Mouse (Mus musculus) natural killer cell, adult 2 months (primary cell): ENCODE measurements at regions not wholly inside any gene's neighbourhood (a gene's known extent, or its start where the extent isn't known, plus 50 kb on each side); places are given as distances from the start of the nearest gene placed in this dataset.

Experiments used
- DNase-seq, 2 experiments: peaks; one replicate each; pipeline ENCODE4 v3.0.0; 2022; ENCODE audit warnings: low spot score in 2 of 2

- DNase-seq, result no peak
Observed at GRCm38 (mm10) chr3:130978986-130979642, 131.2 kb upstream of the Lef1 start.

GRCm38 (mm10) chr3:130977921-130978700 lies 132.2 kb upstream of the Lef1 start:
- DNase-seq, result no peak

GRCm38 (mm10) chr3:130976206-130976605 lies 134.1 kb upstream of the Lef1 start:
- DNase-seq, result no peak

DNA sequence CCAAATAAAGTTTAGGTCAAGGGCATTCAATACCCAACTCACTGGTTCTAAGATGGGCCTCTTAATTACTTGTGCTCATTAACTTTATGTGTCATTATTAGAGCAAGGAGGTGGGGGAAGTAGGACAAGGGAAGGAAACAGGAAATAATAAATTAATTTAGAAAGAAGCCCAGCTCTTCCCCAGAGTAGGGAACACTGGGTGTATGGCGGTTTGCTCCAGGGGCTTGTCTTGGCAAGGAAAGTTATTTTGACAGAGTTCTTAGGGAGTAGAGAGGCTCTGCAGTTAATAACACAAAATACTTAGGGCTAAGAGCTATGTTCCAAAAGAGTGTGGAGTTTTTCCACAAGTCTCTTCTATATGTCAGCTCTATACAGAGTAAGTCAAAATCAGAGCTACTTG lies 135.0 kb upstream of the Lef1 start:
- no peak for DNase-seq

DNA sequence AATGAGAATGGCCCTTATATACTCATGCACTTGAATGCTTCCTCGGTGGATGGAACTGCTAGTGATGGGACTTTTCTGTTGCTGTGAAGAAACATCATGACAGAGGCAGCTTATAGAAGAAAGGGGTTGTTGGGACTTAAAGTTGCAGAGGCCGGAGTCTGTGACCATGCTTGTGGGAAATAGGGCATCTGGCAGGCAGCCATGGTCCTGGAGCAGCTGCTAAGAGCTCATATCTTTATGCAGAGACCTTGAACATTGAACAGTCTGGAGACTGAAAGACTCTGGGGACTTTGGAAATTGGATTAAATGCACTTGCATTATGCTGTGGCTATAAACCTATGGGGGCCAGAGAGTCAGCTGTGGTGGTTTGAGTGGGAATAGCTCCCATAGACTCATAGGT lies 138.1 kb upstream of the Lef1 start:
- DNase-seq, result no peak

GRCm38 (mm10) chr3:130965275-130965674 lies 145.0 kb upstream of the Lef1 start:
- no peak for DNase-seq

DNA sequence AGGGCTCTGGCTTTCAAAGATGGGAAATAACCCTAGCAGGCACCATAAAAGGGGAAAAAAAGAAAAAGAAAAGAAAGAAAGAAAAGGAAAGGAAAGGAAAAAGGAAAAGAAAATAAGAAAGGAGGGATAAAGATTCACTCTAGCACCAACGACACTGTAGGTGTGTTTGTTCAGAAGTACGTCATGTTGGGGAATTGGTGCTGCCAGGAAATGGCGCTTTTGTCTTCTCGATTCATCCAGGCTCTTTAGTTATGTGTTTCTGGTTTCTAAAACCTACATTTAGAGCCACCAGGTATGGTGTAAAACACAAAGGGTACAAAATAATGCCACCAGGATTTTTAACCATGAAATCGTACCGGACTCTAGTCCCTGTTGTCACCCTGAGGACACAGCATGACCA lies 146.2 kb upstream of the Lef1 start:
- no peak for DNase-seq

DNA sequence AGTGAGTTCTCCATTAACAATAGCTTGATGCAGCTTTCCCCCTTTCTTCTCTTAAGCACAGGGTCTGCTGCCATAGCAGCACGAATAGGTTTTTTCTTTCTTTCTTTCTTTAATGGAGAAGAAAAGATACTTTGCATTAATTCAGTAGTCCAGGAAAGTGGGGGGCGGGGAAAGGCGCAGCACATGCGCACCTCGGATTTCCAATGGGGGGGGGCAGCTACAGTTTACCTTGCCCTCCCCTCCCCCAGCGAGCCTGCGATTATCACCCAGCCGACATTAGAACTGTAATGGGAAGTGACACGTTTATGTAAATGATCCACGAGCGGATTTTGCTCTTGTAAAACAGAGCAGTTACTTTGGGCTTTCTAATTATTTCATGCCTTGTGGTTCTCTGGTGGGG lies 146.6 kb upstream of the Lef1 start:
- no peak for DNase-seq

DNA sequence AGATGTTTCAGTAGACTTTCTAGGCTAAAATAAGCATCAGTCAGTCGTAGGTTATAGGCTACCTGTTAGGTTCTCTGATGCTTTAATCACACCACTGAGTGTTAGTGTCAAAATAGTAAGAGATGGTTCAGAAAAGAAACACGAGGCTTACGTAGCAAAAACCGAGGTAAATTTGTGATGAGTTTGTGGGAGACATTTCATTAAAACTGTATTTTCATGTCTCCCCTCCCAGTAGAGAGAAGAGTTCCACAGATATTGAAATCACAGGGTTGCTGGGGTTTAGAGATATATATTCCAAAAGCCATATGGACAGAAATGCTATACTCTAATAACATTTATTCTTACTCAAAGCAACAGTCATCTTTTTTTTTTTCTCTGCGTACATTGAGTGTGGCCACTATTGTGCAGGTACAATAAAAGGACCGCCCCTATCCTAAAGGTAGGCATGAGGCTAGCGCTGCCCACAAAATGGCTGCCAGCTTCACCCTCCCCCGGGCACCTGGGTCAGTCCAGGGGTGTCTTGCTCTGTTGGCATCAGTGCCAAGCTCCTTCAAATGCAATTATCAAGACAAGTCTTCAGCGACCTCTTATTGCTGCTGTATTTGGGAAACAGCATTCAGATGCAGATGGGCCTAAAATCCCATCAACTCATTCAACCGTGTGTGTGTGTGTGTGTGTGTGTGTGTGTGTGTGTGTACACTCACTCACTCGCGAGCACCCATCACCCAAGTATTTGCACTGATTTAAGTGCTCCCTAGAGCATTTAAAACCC lies 147.4 kb upstream of the Lef1 start:
- no peak for DNase-seq

- DNase-seq, result no peak
Observed at GRCm38 (mm10) chr3:130962151-130962633, 148.1 kb upstream of the Lef1 start.

- DNase-seq, result no peak
Observed at GRCm38 (mm10) chr3:130961704-130962103, 148.6 kb upstream of the Lef1 start.

DNA sequence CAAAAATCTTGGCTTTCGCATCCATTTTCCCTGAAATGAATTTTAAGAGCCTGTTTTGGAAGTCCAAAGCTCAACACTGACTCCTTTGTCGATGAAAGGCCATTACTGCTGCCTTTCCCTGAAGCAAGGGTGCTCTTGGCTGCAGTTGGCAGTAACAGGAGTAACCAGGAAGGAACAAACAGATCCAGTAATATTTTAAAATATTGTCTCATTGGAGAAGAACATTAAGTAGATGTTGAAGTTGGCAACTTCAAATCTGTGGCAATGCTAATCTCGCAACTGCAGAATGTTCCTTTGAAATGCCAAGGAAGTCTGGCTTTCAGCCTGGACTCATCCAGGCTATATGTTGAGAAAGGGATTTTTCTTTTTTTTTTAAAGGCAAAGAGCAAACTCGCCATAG lies 154.3 kb upstream of the Lef1 start:
- no peak for DNase-seq

- no peak for DNase-seq
Observed at GRCm38 (mm10) chr3:130951381-130951780, 158.9 kb upstream of the Lef1 start.

- DNase-seq, result no peak
Observed at GRCm38 (mm10) chr3:130950872-130951271, 159.4 kb upstream of the Lef1 start.

DNA sequence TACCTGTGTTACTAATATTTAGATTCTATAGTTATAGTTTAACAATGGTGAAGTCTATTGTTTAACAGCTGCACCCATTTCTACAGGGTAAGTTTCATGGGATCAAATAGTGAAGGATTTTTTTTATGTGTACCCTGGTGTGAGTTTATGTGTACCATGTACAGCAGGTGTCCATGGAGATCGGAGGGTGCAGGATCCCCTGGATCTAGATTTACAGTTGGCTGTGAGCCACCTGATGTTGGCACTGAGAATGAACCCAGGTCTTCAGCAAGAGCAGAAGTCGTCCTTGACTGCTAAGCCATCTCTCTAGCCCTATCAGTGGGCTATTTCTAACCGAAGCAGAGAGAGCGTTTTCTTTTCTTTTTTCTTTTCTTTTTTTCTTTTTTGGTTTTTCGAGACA lies 162.4 kb upstream of the Lef1 start:
- no peak for DNase-seq

- peak; percentile 50 to 58 for DNase-seq
Observed at GRCm38 (mm10) chr3:130947277-130947606, 163.0 kb upstream of the Lef1 start.

DNA sequence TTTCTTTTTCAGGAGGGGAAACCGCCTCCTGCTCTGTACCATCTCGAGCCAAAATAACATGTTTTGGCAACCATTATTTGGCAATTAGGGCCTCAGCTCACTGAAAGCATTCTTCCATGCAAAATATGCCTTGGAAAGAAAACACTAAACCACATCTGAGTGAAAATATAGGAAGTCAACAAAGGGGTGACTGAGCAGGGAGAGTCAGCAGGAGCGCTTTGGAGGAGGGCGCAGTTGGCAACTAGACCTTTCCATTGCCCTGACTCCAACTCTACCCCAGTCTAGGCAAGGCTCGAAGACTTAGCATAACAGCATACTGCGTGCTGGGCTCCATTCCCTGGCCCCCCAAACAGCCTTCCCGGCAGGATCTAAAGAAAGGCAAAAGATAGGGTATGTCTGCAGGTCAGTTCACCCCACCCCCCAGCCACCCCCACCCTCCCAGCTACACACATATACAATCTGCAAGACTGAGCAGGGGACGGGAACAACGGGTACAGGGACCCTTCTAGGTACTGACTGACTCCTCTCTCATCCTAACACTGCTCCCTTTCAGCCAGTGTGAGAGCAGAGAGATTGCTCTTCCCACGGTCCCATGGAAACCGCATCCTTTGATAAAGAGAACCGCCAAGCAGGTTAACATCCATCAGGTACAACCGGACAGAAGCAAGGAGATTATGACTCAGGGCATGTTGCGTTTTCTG lies 163.5 kb upstream of the Lef1 start:
- DNase-seq, result no peak

GRCm38 (mm10) chr3:130945861-130946449 lies 164.3 kb upstream of the Lef1 start:
- DNase-seq, result peak in 1 of 2 experiments; percentile 2

GRCm38 (mm10) chr3:130945396-130945795 lies 164.9 kb upstream of the Lef1 start:
- no peak for DNase-seq

DNA sequence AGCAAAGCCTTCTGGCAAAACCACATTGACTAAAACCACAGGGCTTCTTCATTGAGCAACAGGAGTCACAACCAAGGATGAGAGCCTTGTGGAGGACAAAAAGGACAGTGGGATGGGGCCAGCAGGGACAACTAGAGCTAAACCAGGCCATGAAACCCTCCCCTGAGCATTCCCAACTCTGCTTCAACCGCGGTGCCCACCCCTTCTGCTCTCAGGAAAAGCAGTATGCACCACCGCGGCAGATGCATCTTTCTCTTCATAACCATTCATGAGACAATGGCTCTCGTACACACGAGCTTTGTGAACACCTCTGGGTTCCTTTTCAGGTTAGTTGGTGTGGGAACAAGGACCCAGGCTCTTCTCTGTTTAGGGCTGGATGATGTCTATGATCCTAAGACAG lies 166.0 kb upstream of the Lef1 start:
- no peak for DNase-seq

DNA sequence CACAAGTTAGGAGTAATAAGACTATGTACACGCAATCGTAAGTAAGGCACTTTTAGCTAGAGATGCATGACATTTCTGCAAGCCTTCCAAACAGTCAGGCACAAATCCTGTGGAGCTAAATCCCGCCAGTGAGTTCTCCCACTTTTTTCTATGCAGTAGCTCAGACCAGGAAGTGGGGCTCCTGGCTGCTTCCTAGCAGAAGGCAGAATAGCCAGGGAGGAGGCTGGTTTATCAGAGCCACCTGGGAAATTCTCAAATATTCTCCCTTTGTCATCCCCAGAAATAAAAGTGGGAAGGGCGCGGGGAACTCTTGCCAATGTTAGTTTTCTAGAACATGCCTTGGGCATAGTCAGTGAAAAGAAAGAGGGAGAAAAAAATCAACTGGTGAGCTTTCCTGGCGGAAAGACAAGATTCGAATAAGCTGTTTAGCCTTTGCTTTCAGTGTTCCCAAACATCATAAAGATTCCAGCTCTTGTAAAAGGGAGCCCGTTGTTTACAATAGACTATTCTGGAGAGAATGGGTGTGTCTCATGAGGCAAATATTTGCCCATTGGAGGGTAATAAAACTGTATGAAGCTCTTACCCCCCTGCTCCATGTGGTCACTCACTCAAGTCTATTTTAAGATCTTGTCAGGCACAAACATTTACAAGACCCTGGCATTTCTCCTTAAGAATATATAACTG lies 167.2 kb upstream of the Lef1 start:
- DNase-seq, result no peak
